In the genomic region with DNA sequence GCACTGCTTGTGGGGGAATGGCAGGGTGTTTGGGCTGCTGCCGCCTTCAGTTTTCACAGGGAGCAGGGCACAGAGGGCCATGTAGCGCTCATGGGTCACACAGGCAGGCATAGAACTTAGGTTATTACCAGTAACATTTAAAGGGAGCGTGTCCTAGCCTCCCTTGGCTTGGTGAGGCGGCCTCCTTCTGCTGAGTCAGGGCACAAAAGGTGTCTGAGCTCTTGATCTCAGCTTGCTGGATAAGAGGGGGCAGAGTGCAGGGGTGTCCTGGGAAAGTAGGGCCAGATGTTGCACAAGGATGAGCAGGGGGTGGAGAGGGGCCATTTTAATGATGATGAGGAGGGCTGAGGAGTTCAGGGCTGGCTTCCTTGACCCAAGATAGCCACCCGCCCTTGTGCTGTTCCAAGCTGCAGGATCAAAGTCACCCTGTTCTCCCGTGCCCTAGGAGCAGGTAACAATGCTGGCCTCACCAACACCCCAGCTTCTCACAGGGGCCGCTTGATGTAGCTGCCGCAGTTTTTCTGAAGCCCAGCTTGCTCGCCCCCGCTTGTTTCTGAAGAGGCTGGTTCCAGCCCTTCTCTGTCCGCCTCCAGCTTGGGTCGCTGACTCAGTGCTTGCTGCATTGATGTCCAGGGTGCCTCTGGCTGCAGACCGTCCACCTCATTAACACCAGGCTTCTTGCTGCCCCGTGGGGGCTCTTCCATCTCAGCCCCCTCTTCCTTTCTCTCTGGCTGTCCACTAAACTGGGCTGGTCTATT, we compare ENCODE assay signal across 20 mouse cellular contexts. TPM values are rescaled to one million over a fixed set of nuclear protein-coding genes. Genes with fewer than 3 reads are reported as not detected.
A peak's percentile ranks its signal among the peaks of the same experiment; 100 is the strongest.
DNase-seq lines count a peak whose midpoint lies in the region; TF ChIP-seq lines count a peak whose summit lies in the region.
"Had no signal": no experiment of that assay in that cellular context is flagged by ENCODE, and none has a peak within 500 bp of the region (broad histone marks: within the 10 kb centered on the region; RNA-seq: fewer than 3 reads in every experiment).

No protein-coding gene starts in this region.

- WGBS in kidney, adult 2 months, result 77% methylated on average over 14 of the region's 14 CpGs

- peak; percentile 36 for DNase-seq in kidney, adult 2 months
- DNase-seq in kidney, postnatal 10 days, result no peak
- peak; percentile 37 for DNase-seq in testis, postnatal 10 days (ENCODE audit: low spot score)
- DNase-seq in testis, postnatal 14 days (ENCODE audit: low spot score), result no peak
- DNase-seq in kidney, postnatal 14 days, result peak; percentile 30
- no peak for DNase-seq in cerebellum, adult 9-10 months
- no peak for DNase-seq in thymus, postnatal 36 days
- DNase-seq: adrenal gland, adult 2 months; cerebellum, adult 11 months; cerebellum, postnatal 25 days; lung, adult 2 months; lung, postnatal 36 days; thymus, adult 2 months had no signal

- H3K27me3 ChIP-seq in kidney, adult 2 months (replicated peaks; ENCODE audit: control insufficient read depth, insufficient read depth, low read length), result no peaks in the 10 kb centered on the region

- no peak for TF ChIP-seq CTCF in kidney, adult 2 months (conservative IDR thresholded peaks at IDR 0.05; ENCODE audit: insufficient read depth, insufficient read length, low read depth, low read length)

- no peak overlapping the region for H3K4me3 ChIP-seq in kidney, adult 2 months (ENCODE audit: insufficient read depth, low read depth, low read length)
- H3K4me3 ChIP-seq: erythroblast, embryonic 14.5 days; midbrain, embryonic 12.5 days had no signal

- no peaks in the 10 kb centered on the region for H3K36me3 ChIP-seq in kidney, adult 2 months (ENCODE audit: control insufficient read depth, insufficient read depth, low read length)
- H3K36me3 ChIP-seq: midbrain, embryonic 12.5 days had no signal

- H3K27ac ChIP-seq in kidney, adult 2 months (ENCODE audit: insufficient read depth, low read depth, low read length), result no peak overlapping the region
- H3K27ac ChIP-seq: hindbrain, embryonic 14.5 days; kidney, postnatal 0 days; midbrain, embryonic 12.5 days had no signal

- H3K4me1 ChIP-seq in kidney, adult 2 months (ENCODE audit: control insufficient read depth, insufficient read depth, low read length), result no peaks in the 10 kb centered on the region; the same call in 1 of the 2 replicates

- no peak for TF ChIP-seq POLR2A in kidney, adult 2 months (IDR thresholded peaks at IDR 0.05; ENCODE audit: low read depth, low read length)

RNA-seq across cellular contexts. Expression of a gene that starts 32.2 kb away (rescaled TPM):
- 60.8 and 61.1 TPM in 2 replicates for polyA plus RNA-seq in kidney, adult 2 months (2012; rRNA removed)

RNA-seq across cellular contexts. Expression of a gene that starts 38.7 kb away (rescaled TPM):
- 0.74 and 1.4 TPM in 2 replicates for polyA plus RNA-seq in kidney, adult 2 months (2012; rRNA removed)
- polyA plus RNA-seq: erythroblast, embryonic 14.5 days; forebrain, embryonic 16.5 days; hindbrain, embryonic 14.5 days; liver, embryonic 11.5 days; neural tube, embryonic 14.5 days had no signal

Comparison
In these comparisons a context has a peak if more than half of its experiments do, and no peak if none do; other contexts are left out.
1. DNase-seq: peak in kidney, adult 2 months (single experiment), testis, postnatal 10 days (single experiment) and kidney, postnatal 14 days (single experiment); none in kidney, postnatal 10 days (single experiment), testis, postnatal 14 days (single experiment), cerebellum, adult 9-10 months (single experiment) and thymus, postnatal 36 days (0 of 2).